Mouse (Mus musculus) right cerebral cortex, postnatal 14 days (tissue): ENCODE data around the gene Dbn1.
A peak's percentile ranks its signal among the peaks of the same experiment; 100 is the strongest.
"Not testable (repeated sequence)": the region's sequence is repeated elsewhere in the genome, so short reads cannot be mapped to it uniquely, and the experiment has no call there.

Experiments
- DNase-seq: peaks from one replicate; pipeline ENCODE4 v3.0.0; 2022

Dbn1 gene

DNA sequence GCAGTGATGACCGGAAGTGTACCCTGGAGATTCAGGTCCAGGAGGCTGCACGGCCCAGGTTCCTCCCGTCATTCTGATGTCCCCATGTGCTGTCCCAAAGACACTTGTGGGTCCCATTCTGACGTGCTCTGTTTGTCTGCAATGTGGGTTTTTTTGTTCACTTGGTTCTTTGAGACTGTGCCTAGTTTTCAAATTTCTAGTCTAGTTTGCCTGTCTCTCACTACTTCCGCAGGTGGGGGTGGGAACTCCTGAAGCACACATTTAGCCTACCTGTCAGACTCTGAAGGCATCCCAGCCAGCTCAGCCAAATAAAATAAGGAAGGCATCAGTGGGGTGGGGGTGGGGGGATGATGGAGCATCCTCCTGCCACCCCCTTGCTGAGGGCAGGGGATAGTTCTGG, 39.8 kb downstream of the Dbn1 start:
- DNase-seq, result no peak

- no peak for DNase-seq
These were observed 40.4 kb downstream of the Dbn1 start for GRCm38 (mm10) chr13:55447543-55447943.

DNA sequence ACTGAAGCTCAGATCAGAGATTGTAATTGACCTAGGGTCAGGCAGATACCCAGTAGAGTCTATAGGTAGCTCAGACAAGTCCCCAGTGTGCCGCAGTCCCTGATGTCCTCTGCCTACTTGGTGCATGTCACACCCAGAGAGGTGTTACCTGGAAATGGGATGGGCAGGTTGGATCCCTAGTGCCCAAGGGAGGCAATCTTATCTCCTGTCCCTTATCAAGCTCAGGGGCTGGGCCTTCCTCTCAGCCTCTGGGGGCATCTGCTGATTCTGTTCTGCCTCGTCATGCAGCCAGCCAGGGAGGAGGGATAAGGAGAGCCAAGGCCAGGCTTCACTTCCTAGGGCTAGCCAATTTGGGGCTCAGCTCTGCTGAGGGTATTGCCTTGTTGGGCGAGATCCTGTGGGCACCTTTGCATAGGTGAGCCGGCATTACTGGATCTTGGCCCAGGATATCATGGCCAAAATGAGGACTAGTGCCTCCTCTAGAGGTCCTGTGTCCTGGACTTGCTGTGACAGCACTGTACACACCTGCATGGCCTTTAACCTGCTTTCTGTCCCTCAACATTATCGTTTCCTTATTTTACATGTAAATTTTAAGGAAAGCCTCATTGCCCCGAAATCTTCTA, 41.3 kb downstream of the Dbn1 start:
- no peak for DNase-seq

GRCm38 (mm10) chr13:55445361-55446091, 42.4 kb downstream of the Dbn1 start:
- no peak for DNase-seq

GRCm38 (mm10) chr13:55444937-55445315, 43.0 kb downstream of the Dbn1 start, which contains the start of gene Grk6:
TSS of gene Grk6 (plus strand) at chr13:55445072.
- DNase-seq, result peak; percentile 100

- peak; percentile 78 for DNase-seq
These were observed 43.5 kb downstream of the Dbn1 start for GRCm38 (mm10) chr13:55444286-55444936.

- no peak for DNase-seq
These were observed 44.1 kb downstream of the Dbn1 start for GRCm38 (mm10) chr13:55443799-55444285.

DNA sequence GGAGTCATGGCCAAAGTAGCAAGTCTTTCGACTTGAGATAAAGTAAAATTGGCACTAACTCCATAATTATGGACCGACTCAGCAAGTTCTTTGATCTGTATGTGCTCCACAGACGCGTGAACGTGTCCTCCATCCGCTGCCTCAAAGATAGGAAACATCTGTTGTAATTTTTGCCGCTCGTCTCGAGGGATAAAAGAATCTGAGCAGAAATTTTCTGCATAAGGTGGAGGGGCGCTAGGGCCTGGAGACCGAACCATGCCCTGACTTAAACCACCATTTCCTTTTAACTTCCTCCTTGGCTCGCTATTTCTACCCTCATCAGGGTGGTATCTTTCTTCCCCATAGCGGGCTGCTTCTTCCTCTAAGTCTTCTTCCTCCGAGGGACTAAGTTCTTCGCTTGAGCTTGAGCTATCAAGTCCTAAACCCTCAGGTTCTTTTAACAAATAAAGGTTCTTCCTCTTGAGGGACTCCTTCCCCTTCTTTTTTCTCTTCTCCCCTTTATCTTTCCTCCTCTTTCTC, 50.7 kb downstream of the Dbn1 start:
- DNase-seq, result not testable (repeated sequence)

- no peak for DNase-seq
These were observed 55.8 kb downstream of the Dbn1 start for GRCm38 (mm10) chr13:55431889-55432685.

GRCm38 (mm10) chr13:55430566-55430965, 57.3 kb downstream of the Dbn1 start:
- no peak for DNase-seq

- no peak for DNase-seq
These were observed 58.6 kb downstream of the Dbn1 start for GRCm38 (mm10) chr13:55429226-55429888.

GRCm38 (mm10) chr13:55426613-55427012, 61.3 kb downstream of the Dbn1 start, which contains the start of gene F12:
TSS of gene F12 (minus strand) at chr13:55426793.
- no peak for DNase-seq
